Mouse (Mus musculus): ENCODE measurements around the gene Apoc3. TPM values are rescaled to one million over a fixed set of nuclear protein-coding genes. Genes with fewer than 3 reads are reported as not detected.

Apoc3 gene
- polyA plus RNA-seq, 1 experiment from 2014 or later: not detected

GRCm38 (mm10) chr9:46214276-46214675, 21.2 kb downstream of the Apoc3 start:
- ATAC-seq (ENCODE audit: insufficient number of reproducible peaks, low FRiP score, low TSS enrichment, low read depth): no peak
- Histone ChIP-seq H3K27me3 (no peaks in the 10 kb centered on the region), H3K27ac (no peak overlapping the region), H3K9ac (no peak overlapping the region), H3K9me3 (no peaks in the 10 kb centered on the region), H3K4me3 (no peak overlapping the region), H3K36me3 (peaks cover 52% of the 10 kb centered on the region), H3K4me1 (no peaks in the 10 kb centered on the region), H3K4me2 (no peak overlapping the region)
- WGBS: 81% methylated on average over 4 of the region's 4 CpGs

- Histone ChIP-seq H3K36me3 (peaks cover 74% of the 10 kb centered on the region), H3K9ac (no peak overlapping the region), H3K27ac (no peak overlapping the region), H3K4me2 (no peak overlapping the region), H3K4me1 (peaks cover 11% of the 10 kb centered on the region; the same call in 1 of the 2 replicates), H3K9me3 (no peaks in the 10 kb centered on the region), H3K4me3 (no peak overlapping the region), H3K27me3 (no peaks in the 10 kb centered on the region)
- no peak for ATAC-seq (ENCODE audit: insufficient number of reproducible peaks, low FRiP score, low TSS enrichment, low read depth)
- WGBS: 92% methylated on average over 12 of the region's 12 CpGs
Observed at GRCm38 (mm10) chr9:46210473-46210872, 25.0 kb downstream of the Apoc3 start.

DNA sequence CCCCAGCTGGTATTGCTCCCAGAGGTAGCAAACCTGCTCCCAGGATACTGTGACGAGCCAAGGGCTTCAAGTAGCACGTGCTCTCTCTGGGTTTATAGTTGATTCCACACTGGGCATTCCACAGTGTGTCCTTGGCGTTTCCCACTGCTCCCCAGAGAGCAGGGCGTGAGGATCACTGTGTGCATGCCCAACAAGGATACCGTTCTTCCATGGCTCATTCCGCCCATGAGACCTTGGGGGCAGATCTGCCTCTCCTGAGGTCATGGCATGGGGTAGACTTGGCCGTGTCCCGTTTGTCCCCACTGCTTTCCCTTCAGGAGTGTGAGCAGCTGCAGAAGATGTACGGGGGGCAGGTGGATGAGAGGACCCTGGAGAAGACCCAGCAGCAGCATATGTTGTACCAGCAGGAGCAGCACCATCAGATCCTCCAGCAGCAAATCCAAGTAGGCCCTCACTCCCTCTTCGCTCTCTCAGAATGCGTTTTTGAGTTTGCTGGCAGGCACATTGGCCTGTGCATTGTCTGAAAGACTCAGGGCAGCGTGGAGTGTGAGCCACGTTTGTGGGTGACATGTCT, 26.9 kb downstream of the Apoc3 start:
- no peak for ATAC-seq (ENCODE audit: insufficient number of reproducible peaks, low FRiP score, low TSS enrichment, low read depth)
- peaks cover 86% of the 10 kb centered on the region for H3K36me3 ChIP-seq
- no peaks in the 10 kb centered on the region for H3K9me3 ChIP-seq
- no peak overlapping the region for H3K4me3 ChIP-seq
- H3K27me3 ChIP-seq: no peaks in the 10 kb centered on the region
- no peak overlapping the region for H3K4me2 ChIP-seq
- 0 out of 2 replicates have a peak overlapping the region, but pooled peaks have one; percentile 1 for H3K27ac ChIP-seq
- H3K4me1 ChIP-seq: peaks cover 11% of the 10 kb centered on the region; the same call in 1 of the 2 replicates
- WGBS: 68% methylated on average over 13 of the region's 13 CpGs
- no peak overlapping the region for H3K9ac ChIP-seq

- H3K9ac ChIP-seq: no peak overlapping the region
- H3K4me3 ChIP-seq: no peak overlapping the region
- WGBS: 81% methylated on average over 6 of the region's 6 CpGs
- peaks cover 82% of the 10 kb centered on the region for H3K36me3 ChIP-seq
- no peaks in the 10 kb centered on the region for H3K9me3 ChIP-seq
- H3K27me3 ChIP-seq: no peaks in the 10 kb centered on the region
- peaks cover 11% of the 10 kb centered on the region; the same call in 1 of the 2 replicates for H3K4me1 ChIP-seq
- no peak for ATAC-seq (ENCODE audit: insufficient number of reproducible peaks, low FRiP score, low TSS enrichment, low read depth)
- H3K27ac ChIP-seq: 0 out of 2 replicates have a peak overlapping the region, but pooled peaks have one; percentile 1
- no peak overlapping the region for H3K4me2 ChIP-seq
Observed at GRCm38 (mm10) chr9:46207501-46207869, 28.0 kb downstream of the Apoc3 start.

- H3K4me3 ChIP-seq: no peak overlapping the region
- H3K4me1 ChIP-seq: peaks cover 11% of the 10 kb centered on the region; the same call in 1 of the 2 replicates
- H3K9ac ChIP-seq: no peak overlapping the region
- no peak overlapping the region for H3K27ac ChIP-seq
- ATAC-seq (ENCODE audit: insufficient number of reproducible peaks, low FRiP score, low TSS enrichment, low read depth): no peak
- no peak overlapping the region for H3K4me2 ChIP-seq
- 59% methylated on average over 10 of the region's 10 CpGs for WGBS
- peaks cover 80% of the 10 kb centered on the region for H3K36me3 ChIP-seq
- H3K27me3 ChIP-seq: no peaks in the 10 kb centered on the region
- H3K9me3 ChIP-seq: no peaks in the 10 kb centered on the region
Observed at GRCm38 (mm10) chr9:46206834-46207500, 28.5 kb downstream of the Apoc3 start.

DNA sequence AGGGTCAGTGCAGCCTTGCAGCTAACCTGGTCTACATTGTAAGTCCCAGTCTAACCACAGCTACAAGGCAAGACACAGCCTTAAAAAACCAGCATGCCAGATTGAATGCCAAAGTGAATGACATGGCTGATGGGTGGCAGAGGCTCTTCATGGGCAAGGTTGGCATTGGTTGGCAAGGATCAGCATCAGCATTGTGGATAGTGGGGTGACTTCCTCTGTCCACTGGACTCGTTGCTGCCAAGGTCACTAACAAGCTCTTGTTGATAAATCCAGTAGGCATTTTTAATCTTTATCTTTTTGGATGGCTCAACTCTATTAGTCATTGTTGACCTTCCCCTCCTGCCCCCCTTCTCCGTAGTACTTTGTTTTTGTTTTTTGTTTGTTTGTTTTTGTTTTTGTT, 35.8 kb downstream of the Apoc3 start:
- Histone ChIP-seq H3K9ac (no peak overlapping the region), H3K27me3 (no peaks in the 10 kb centered on the region), H3K27ac (no peak overlapping the region), H3K36me3 (peaks cover 87% of the 10 kb centered on the region), H3K4me3 (no peak overlapping the region), H3K4me2 (no peak overlapping the region), H3K4me1 (no peaks in the 10 kb centered on the region), H3K9me3 (no peaks in the 10 kb centered on the region)
- no peak for ATAC-seq (ENCODE audit: insufficient number of reproducible peaks, low FRiP score, low TSS enrichment, low read depth)
- WGBS: 94% methylated on average over 2 of the region's 2 CpGs

DNA sequence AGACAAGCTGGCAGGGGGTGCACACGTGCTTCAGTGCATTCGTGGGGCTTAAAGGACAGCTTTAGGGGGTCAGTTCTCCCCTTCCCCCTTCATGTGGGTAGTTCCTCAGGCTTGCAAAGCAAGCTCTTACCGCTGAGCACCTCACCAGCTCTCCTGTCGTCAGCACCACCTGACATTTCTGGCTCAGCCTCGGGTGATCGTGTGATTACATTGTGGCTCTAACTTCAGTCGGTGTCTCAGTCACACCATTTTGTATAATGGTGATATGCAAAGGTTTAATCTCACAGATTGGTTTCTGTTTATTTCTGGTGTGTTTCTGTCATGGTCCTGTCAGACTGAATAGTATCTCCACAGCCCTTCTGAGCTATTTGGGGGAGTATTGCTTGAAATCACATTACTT, 36.5 kb downstream of the Apoc3 start:
- Histone ChIP-seq H3K9me3 (no peaks in the 10 kb centered on the region), H3K36me3 (peaks cover 87% of the 10 kb centered on the region), H3K4me1 (no peaks in the 10 kb centered on the region), H3K4me2 (no peak overlapping the region), H3K27ac (no peak overlapping the region), H3K9ac (no peak overlapping the region), H3K4me3 (no peak overlapping the region), H3K27me3 (no peaks in the 10 kb centered on the region)
- WGBS: 84% methylated on average over 7 of the region's 7 CpGs
- ATAC-seq (ENCODE audit: insufficient number of reproducible peaks, low FRiP score, low TSS enrichment, low read depth): no peak

DNA sequence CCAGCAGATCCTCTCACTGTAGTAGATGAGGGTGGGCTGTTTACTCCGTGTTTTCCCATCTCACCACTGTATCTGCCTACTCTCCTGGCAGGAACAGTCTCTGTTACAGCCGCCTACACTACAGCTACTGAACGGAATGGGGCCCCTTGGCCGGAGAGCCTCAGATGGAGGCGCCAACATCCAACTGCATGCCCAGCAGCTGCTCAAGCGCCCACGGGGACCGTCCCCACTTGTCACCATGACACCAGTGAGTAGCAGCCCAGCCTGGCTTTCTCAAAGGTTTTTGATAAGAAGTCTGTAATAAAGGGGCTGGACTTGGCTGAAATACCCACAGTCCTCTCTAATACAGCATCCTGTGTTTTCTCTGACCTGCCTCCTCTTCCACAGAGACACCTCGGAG, 37.0 kb downstream of the Apoc3 start:
- WGBS: 92% methylated on average over 9 of the region's 9 CpGs
- H3K4me3 ChIP-seq: no peak overlapping the region
- H3K4me2 ChIP-seq: no peak overlapping the region
- peaks cover 84% of the 10 kb centered on the region for H3K36me3 ChIP-seq
- no peaks in the 10 kb centered on the region for H3K9me3 ChIP-seq
- H3K27ac ChIP-seq: no peak overlapping the region
- no peak overlapping the region for H3K9ac ChIP-seq
- H3K4me1 ChIP-seq: no peaks in the 10 kb centered on the region
- H3K27me3 ChIP-seq: no peaks in the 10 kb centered on the region
- ATAC-seq (ENCODE audit: insufficient number of reproducible peaks, low FRiP score, low TSS enrichment, low read depth): no peak

DNA sequence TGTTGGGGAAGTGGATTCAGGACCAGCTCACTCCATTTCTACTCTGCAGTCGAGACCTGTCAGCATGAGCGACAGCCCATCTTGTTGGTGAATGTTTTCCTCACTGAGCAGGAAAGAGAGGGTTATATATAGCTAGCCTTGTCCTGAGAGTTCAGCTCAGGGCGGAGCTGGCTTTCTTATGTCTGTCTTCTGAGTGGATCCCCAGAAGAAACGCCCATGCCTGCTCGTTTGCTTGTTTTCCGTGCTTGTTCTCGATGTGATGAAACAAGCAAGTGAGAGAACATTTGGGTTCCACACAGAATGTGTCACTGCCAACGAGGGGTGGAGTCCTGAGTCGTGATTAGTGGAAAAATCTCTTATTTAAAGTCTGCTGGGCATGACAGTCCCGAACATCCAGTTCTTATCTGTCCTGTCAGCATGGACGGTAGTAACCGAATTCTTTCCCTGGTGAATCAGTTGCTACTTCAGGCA, 38.7 kb downstream of the Apoc3 start:
- no peak for ATAC-seq (ENCODE audit: insufficient number of reproducible peaks, low FRiP score, low TSS enrichment, low read depth)
- H3K4me3 ChIP-seq: no peak overlapping the region
- no peak overlapping the region for H3K4me2 ChIP-seq
- H3K9ac ChIP-seq: no peak overlapping the region
- H3K27me3 ChIP-seq: no peaks in the 10 kb centered on the region
- H3K27ac ChIP-seq: no peak overlapping the region
- H3K36me3 ChIP-seq: peaks cover 74% of the 10 kb centered on the region
- H3K4me1 ChIP-seq: no peaks in the 10 kb centered on the region
- WGBS: 77% methylated on average over 12 of the region's 12 CpGs
- no peaks in the 10 kb centered on the region for H3K9me3 ChIP-seq

DNA sequence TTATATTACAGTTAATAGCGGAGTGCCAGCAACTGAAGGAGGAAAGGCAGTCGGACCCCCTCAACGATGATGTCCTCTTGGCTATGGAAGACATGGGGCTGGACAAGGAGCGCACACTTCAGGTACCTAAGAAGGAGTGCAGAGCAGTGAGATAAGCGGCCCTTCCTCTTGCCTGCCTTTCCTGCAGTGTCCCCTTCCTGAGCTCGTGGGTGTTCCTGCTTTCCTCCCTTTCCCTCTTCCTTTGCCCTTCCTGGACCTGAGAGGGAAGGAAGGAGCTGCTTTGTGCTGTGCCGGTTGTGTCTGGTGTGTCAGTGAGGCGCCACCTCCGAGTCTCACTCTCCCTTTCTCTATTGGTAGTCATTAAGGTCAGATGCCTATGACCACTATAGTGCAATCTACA, 40.6 kb downstream of the Apoc3 start:
- Histone ChIP-seq H3K4me1 (no peaks in the 10 kb centered on the region), H3K27me3 (no peaks in the 10 kb centered on the region), H3K4me2 (no peak overlapping the region), H3K36me3 (peaks cover 57% of the 10 kb centered on the region), H3K27ac (no peak overlapping the region), H3K9ac (no peak overlapping the region), H3K4me3 (no peak overlapping the region), H3K9me3 (no peaks in the 10 kb centered on the region)
- no peak for ATAC-seq (ENCODE audit: insufficient number of reproducible peaks, low FRiP score, low TSS enrichment, low read depth)
- WGBS: 86% methylated on average over 9 of the region's 9 CpGs

DNA sequence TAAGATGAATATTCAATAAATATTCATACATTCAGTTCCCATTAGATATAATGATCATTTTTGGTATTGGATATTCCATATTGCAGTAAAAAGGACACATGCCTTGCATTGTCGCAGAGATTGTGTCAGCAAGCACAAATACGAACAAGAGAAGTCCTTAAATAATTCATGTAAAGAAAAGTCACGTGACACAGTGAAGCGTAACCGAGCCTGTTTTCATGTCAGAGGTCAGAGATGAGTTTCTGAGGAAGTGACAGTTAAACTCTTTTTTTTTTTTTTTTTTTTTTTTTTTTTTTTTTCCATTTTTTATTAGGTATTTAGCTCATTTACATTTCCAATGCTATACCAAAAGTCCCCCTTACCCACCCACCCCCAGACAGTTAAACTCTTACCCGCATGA, 42.8 kb downstream of the Apoc3 start:
- no peaks in the 10 kb centered on the region for H3K9me3 ChIP-seq
- H3K27me3 ChIP-seq: no peaks in the 10 kb centered on the region
- H3K4me1 ChIP-seq: 0 out of 2 replicates have a peak, but pooled peaks cover 2% of the 10 kb centered on the region
- H3K9ac ChIP-seq: no peak overlapping the region
- H3K4me3 ChIP-seq: no peak overlapping the region
- H3K4me2 ChIP-seq: no peak overlapping the region
- ATAC-seq (ENCODE audit: insufficient number of reproducible peaks, low FRiP score, low TSS enrichment, low read depth): no peak
- no peak overlapping the region for H3K27ac ChIP-seq
- peaks cover 37% of the 10 kb centered on the region for H3K36me3 ChIP-seq
- 90% methylated on average over 6 of the region's 6 CpGs for WGBS

- no peak for ATAC-seq (ENCODE audit: insufficient number of reproducible peaks, low FRiP score, low TSS enrichment, low read depth)
- no peak overlapping the region for H3K27ac ChIP-seq
- H3K27me3 ChIP-seq: no peaks in the 10 kb centered on the region
- H3K4me1 ChIP-seq: 0 out of 2 replicates have a peak, but pooled peaks cover 2% of the 10 kb centered on the region
- H3K9me3 ChIP-seq: no peaks in the 10 kb centered on the region
- WGBS: 9% methylated on average over 1 of the region's 1 CpGs
- no peak overlapping the region for H3K4me3 ChIP-seq
- H3K36me3 ChIP-seq: peaks cover 30% of the 10 kb centered on the region
- H3K9ac ChIP-seq: no peak overlapping the region
- H3K4me2 ChIP-seq: no peak overlapping the region
Observed at GRCm38 (mm10) chr9:46191644-46192043, 43.8 kb downstream of the Apoc3 start.
